Mouse (Mus musculus) 3134 (cell line): ENCODE results near the gene Hmgcs2.

Experiments used
- DNase-seq: peaks from one replicate; pipeline ENCODE4 v3.0.0-alpha.2; 2011; ENCODE audit warnings: low spot score; ENCODE audit not compliant: insufficient read length; ENCODE audit errors: extremely low read depth

The Hmgcs2 gene

GRCm38 (mm10) chr3:98273623-98274398 lies 6.4 kb upstream of the Hmgcs2 start:
- DNase-seq: no peak

- no peak for DNase-seq
Observed at GRCm38 (mm10) chr3:98279682-98280081, 553 bp upstream of the Hmgcs2 start.

- DNase-seq: peak; percentile 36
Observed at GRCm38 (mm10) chr3:98280933-98281678, 871 bp downstream of the Hmgcs2 start.

- DNase-seq: no peak
Observed at GRCm38 (mm10) chr3:98282422-98282821, 2.2 kb downstream of the Hmgcs2 start.

- DNase-seq: no peak
Observed at GRCm38 (mm10) chr3:98283205-98283604, 3.0 kb downstream of the Hmgcs2 start.

- DNase-seq: no peak
Observed at GRCm38 (mm10) chr3:98291044-98291443, 10.8 kb downstream of the Hmgcs2 start.

GRCm38 (mm10) chr3:98295965-98296364 lies 15.7 kb downstream of the Hmgcs2 start:
- DNase-seq: no peak

- DNase-seq: no peak
Observed at GRCm38 (mm10) chr3:98299391-98300100, 19.3 kb downstream of the Hmgcs2 start.

- no peak for DNase-seq
Observed at GRCm38 (mm10) chr3:98300266-98300665, 20.0 kb downstream of the Hmgcs2 start.

GRCm38 (mm10) chr3:98301761-98302160 lies 21.5 kb downstream of the Hmgcs2 start:
- DNase-seq: no peak

- no peak for DNase-seq
Observed at GRCm38 (mm10) chr3:98308606-98309005, 28.4 kb downstream of the Hmgcs2 start.

- no peak for DNase-seq
Observed at GRCm38 (mm10) chr3:98310456-98310855, 30.2 kb downstream of the Hmgcs2 start.

- no peak for DNase-seq
Observed at GRCm38 (mm10) chr3:98312867-98313266, 32.6 kb downstream of the Hmgcs2 start.

- DNase-seq: no peak
Observed at GRCm38 (mm10) chr3:98313294-98314155, 33.3 kb downstream of the Hmgcs2 start.

- no peak for DNase-seq
Observed at GRCm38 (mm10) chr3:98315181-98315580, 34.9 kb downstream of the Hmgcs2 start.

GRCm38 (mm10) chr3:98317143-98317542 lies 36.9 kb downstream of the Hmgcs2 start:
- peak; percentile 59 for DNase-seq

- DNase-seq: no peak
Observed at GRCm38 (mm10) chr3:98319190-98319589, 39.0 kb downstream of the Hmgcs2 start.

GRCm38 (mm10) chr3:98322209-98322608 lies 42.0 kb downstream of the Hmgcs2 start:
- DNase-seq: no peak

GRCm38 (mm10) chr3:98324235-98324634 lies 44.0 kb downstream of the Hmgcs2 start:
- DNase-seq: no peak

- no peak for DNase-seq
Observed at GRCm38 (mm10) chr3:98334010-98334409, 53.8 kb downstream of the Hmgcs2 start.
